8 mouse cellular contexts compared by ENCODE assay signal in genomic region chr5:134315623-134316350, GRCm38 (mm10). TPM values are rescaled to one million over a fixed set of nuclear protein-coding genes. Genes with fewer than 3 reads are reported as not detected.
DNase-seq lines count a peak whose midpoint lies in the region; ATAC-seq and TF ChIP-seq lines count a peak whose summit lies in the region.

No protein-coding gene starts in this region.

- H3K27me3 ChIP-seq in intestine, postnatal 0 days (replicated peaks; ENCODE audit: control insufficient read depth, insufficient read depth, low read length): no peaks in the 10 kb centered on the region
- no peaks in the 10 kb centered on the region for H3K27me3 ChIP-seq in midbrain, embryonic 11.5 days (ENCODE audit: control insufficient read depth, insufficient read depth, low read length)
- H3K27me3 ChIP-seq in stomach, postnatal 0 days (ENCODE audit: control insufficient read depth, insufficient read depth, low read length): no peaks in the 10 kb centered on the region

- H3K27ac ChIP-seq in intestine, postnatal 0 days (ENCODE audit: low read depth, low read length): peak overlapping the region; percentile 95
- peak overlapping the region; percentile 99 for H3K27ac ChIP-seq in midbrain, embryonic 11.5 days (ENCODE audit: low read depth, low read length)
- peak overlapping the region; percentile 99 for H3K27ac ChIP-seq in stomach, postnatal 0 days (replicated peaks)

- H3K9ac ChIP-seq in intestine, postnatal 0 days (ENCODE audit: low read depth, low read length): peak overlapping the region; percentile 98
- peak overlapping the region; percentile 81 for H3K9ac ChIP-seq in midbrain, embryonic 11.5 days (ENCODE audit: low read length)
- peak overlapping the region; percentile 81 for H3K9ac ChIP-seq in stomach, postnatal 0 days (ENCODE audit: low read length)

- H3K4me1 ChIP-seq in intestine, postnatal 0 days (replicated peaks; ENCODE audit: control insufficient read depth, insufficient read depth, low read length): no peaks in the 10 kb centered on the region; the same call in 1 of the 2 replicates
- peaks cover 22% of the 10 kb centered on the region for H3K4me1 ChIP-seq in midbrain, embryonic 11.5 days (ENCODE audit: control insufficient read depth, insufficient read depth, low read length)
- 0 out of 2 replicates have a peak, but pooled peaks cover 3% of the 10 kb centered on the region for H3K4me1 ChIP-seq in stomach, postnatal 0 days (replicated peaks; ENCODE audit: control insufficient read depth, insufficient read depth)

- peak overlapping the region; percentile 86 for H3K4me3 ChIP-seq in intestine, postnatal 0 days (ENCODE audit: low read depth, low read length)
- H3K4me3 ChIP-seq in midbrain, embryonic 11.5 days (ENCODE audit: low read depth, low read length): peak overlapping the region; percentile 90
- H3K4me3 ChIP-seq in stomach, postnatal 0 days (ENCODE audit: low read depth, low read length): peak overlapping the region; percentile 88

- no peak for TF ChIP-seq EP300 in stomach, postnatal 0 days (optimal IDR thresholded peaks at IDR 0.05)

- intact Hi-C loops in left cerebral cortex, postnatal 4 days (cut with DNase I): no loop called here

- TF ChIP-seq CTCF in intestine, postnatal 0 days (IDR thresholded peaks at IDR 0.05; ENCODE audit: low read depth): peak; percentile 40
- peak; percentile 46 for TF ChIP-seq CTCF in stomach, postnatal 0 days (IDR thresholded peaks at IDR 0.05; ENCODE audit: low read depth)

- peak; percentile 49 for DNase-seq in right cerebral cortex, adult 18-20 months
- DNase-seq in right cerebral cortex, postnatal 25 days: no peak
- peak; percentile 81 for DNase-seq in embryo, embryonic 11 days
- peak; percentile 65 to 78 for DNase-seq in heart, adult 18-20 months
- DNase-seq in left cerebral cortex, postnatal 4 days: peak; percentile 63
- DNase-seq in midbrain, embryonic 11.5 days (ENCODE audit: low spot score, missing footprints): peak; percentile 97
- DNase-seq in stomach, postnatal 0 days (ENCODE audit: low spot score): peak; percentile 70

- no peaks in the 10 kb centered on the region for H3K9me3 ChIP-seq in intestine, postnatal 0 days (ENCODE audit: control insufficient read depth)
- H3K9me3 ChIP-seq in midbrain, embryonic 11.5 days (ENCODE audit: control insufficient read depth, low read length): no peaks in the 10 kb centered on the region
- no peaks in the 10 kb centered on the region for H3K9me3 ChIP-seq in stomach, postnatal 0 days (ENCODE audit: control insufficient read depth, low read length)

- H3K4me2 ChIP-seq in intestine, postnatal 0 days (replicated peaks; ENCODE audit: low read depth): peak overlapping the region; percentile 77
- H3K4me2 ChIP-seq in midbrain, embryonic 11.5 days: peak overlapping the region; percentile 67
- H3K4me2 ChIP-seq in stomach, postnatal 0 days (replicated peaks; ENCODE audit: low read depth): peak overlapping the region; percentile 86

- ATAC-seq in intestine, postnatal 0 days: no peak
- ATAC-seq in midbrain, embryonic 11.5 days (ENCODE audit: low FRiP score): no peak
- ATAC-seq in stomach, postnatal 0 days (ENCODE audit: low FRiP score, low TSS enrichment): no peak

- WGBS in intestine, postnatal 0 days: under 1% methylated on average over 25 of the region's 25 CpGs
- WGBS in midbrain, embryonic 11.5 days: 1% methylated on average over 25 of the region's 25 CpGs
- under 1% methylated on average over 25 of the region's 25 CpGs for WGBS in stomach, postnatal 0 days

- H3K36me3 ChIP-seq in intestine, postnatal 0 days (ENCODE audit: control insufficient read depth, insufficient read depth): no peaks in the 10 kb centered on the region; the same call in 1 of the 2 replicates
- no peaks in the 10 kb centered on the region for H3K36me3 ChIP-seq in midbrain, embryonic 11.5 days (ENCODE audit: control insufficient read depth, insufficient read depth, low read length)
- no peaks in the 10 kb centered on the region for H3K36me3 ChIP-seq in stomach, postnatal 0 days (ENCODE audit: control insufficient read depth, insufficient read depth, low read length)

RNA-seq across cellular contexts. Expression of gene Gtf2i, which starts 1.2 kb away (rescaled TPM):
- total RNA-seq in heart, adult 18-20 months (2021): 100 to 1,000 TPM; 188 to 197 TPM
- 53.4 and 62.6 TPM in 2 replicates for polyA plus RNA-seq in intestine, postnatal 0 days (2015; fragmentation: Nextera tagmentation; extraction: Ambion mirVana)
- 100 to 1,000 TPM; 172 to 181 TPM for total RNA-seq in left cerebral cortex, postnatal 4 days (2021)
- polyA plus RNA-seq in midbrain, embryonic 11.5 days (2014; fragmentation: Nextera tagmentation; extraction: Ambion mirVana): 179 and 190 TPM in 2 replicates
- polyA plus RNA-seq in stomach, postnatal 0 days (2015; fragmentation: Nextera tagmentation; extraction: Ambion mirVana): 63.0 and 81.9 TPM in 2 replicates
